Mouse (Mus musculus) heart, embryonic 14.5 days (tissue): ENCODE data around the gene Tagln2. TPM values are rescaled to one million over a fixed set of nuclear protein-coding genes. Genes with fewer than 3 reads are reported as not detected.

ENCODE experiments used
- ATAC-seq: fragments of 200-750 bp; cut with Nextera tagmentation; 2 replicates; pipeline ENCODE4 v1.8.0; 2017; ENCODE audit warnings: low read depth, moderate TSS enrichment; ENCODE audit not compliant: insufficient number of reproducible peaks, insufficient read depth, low FRiP score
- H3K27ac ChIP-seq, 2 experiments: fragments of 200-500 bp in 1 of 2; fragments of 300-500 bp in 1 of 2; sonication (generic) in 1 of 2; replicated peaks in 1 of 2; 2 replicates each; pipeline ENCODE4 v1.5.1; 2012 to 2014; ENCODE audit warnings: low read depth in 2 of 2, low read length in 2 of 2, control low read depth in 1 of 2, mild to moderate bottlenecking in 1 of 2, mixed read lengths in 1 of 2; ENCODE audit not compliant: control insufficient read depth in 1 of 2, insufficient read depth in 1 of 2
- H3K27me3 ChIP-seq: fragments of 300-500 bp; sonication (generic); 2 replicates; pipeline ENCODE4 v1.6.1; 2014; ENCODE audit warnings: mild to moderate bottlenecking, low read length, control low read depth; ENCODE audit not compliant: control insufficient read depth, insufficient read depth
- H3K36me3 ChIP-seq: fragments of 300-500 bp; sonication (generic); 2 replicates; pipeline ENCODE4 v1.6.1; 2014; ENCODE audit warnings: mild to moderate bottlenecking, control low read depth, low read length, mixed read lengths; ENCODE audit not compliant: control insufficient read depth, insufficient read depth
- H3K4me1 ChIP-seq, 2 experiments: fragments of 200-500 bp in 1 of 2; fragments of 300-500 bp in 1 of 2; sonication (generic) in 1 of 2; 2 replicates each; pipeline ENCODE4 v1.6.1; 2012 to 2014; ENCODE audit warnings: low read length in 2 of 2, control low read depth in 1 of 2, mixed read lengths in 1 of 2; ENCODE audit not compliant: control insufficient read depth in 2 of 2, insufficient read depth in 2 of 2
- H3K4me2 ChIP-seq: fragments of 300-500 bp; sonication (generic); 2 replicates; pipeline ENCODE4 v1.6.1; 2014; ENCODE audit warnings: mild to moderate bottlenecking, low read length
- H3K4me3 ChIP-seq, 2 experiments: fragments of 200-500 bp in 1 of 2; fragments of 300-500 bp in 1 of 2; sonication (generic) in 1 of 2; 2 replicates each; pipeline ENCODE4 v1.5.1; 2012 to 2014; ENCODE audit warnings: low read length in 2 of 2, mild to moderate bottlenecking in 2 of 2, control low read depth in 1 of 2, low read depth in 1 of 2, moderate library complexity in 1 of 2; ENCODE audit not compliant: control insufficient read depth in 1 of 2, insufficient read depth in 1 of 2
- H3K9ac ChIP-seq: fragments of 300-500 bp; sonication (generic); 2 replicates; pipeline ENCODE4 v1.6.1; 2014; ENCODE audit warnings: mild to moderate bottlenecking, low read length
- H3K9me3 ChIP-seq: fragments of 300-500 bp; sonication (generic); 2 replicates; pipeline ENCODE4 v1.6.1; 2016; ENCODE audit warnings: low read length, control low read depth; ENCODE audit not compliant: control insufficient read depth
- WGBS: fragments of 180-500 bp; shearing (Covaris S2); extraction: QIAGEN DNeasy Blood & Tissue Kit; methylation state at CpG from one replicate; pipeline ENCODE4 v1.1.7; 2014; 5-methylcytosine and 5-hydroxymethylcytosine counted together
- polyA plus RNA-seq: library from polyadenylated mRNA; unstranded; fragments of >200 nt; fragmentation: Nextera tagmentation; extraction: Ambion mirVana; gene quantifications from 2 replicates; pipeline ENCODE4 v1.2.1, GENCODE M21; 2014

Gene Tagln2
- polyA plus RNA-seq: 187 and 196 TPM in 2 replicates

- peak; percentile 66 for ATAC-seq
- Histone ChIP-seq H3K9ac (peak within 1 kb of the TSS; percentile 90), H3K4me1 (peaks cover 31% of the 10 kb centered on the region in 2 experiments)
These were observed at the start of gene Tagln2 for GRCm38 (mm10) chr1:172499765-172500441. Gene Tagln2, plus strand, starts transcription at chr1:172500047.

DNA sequence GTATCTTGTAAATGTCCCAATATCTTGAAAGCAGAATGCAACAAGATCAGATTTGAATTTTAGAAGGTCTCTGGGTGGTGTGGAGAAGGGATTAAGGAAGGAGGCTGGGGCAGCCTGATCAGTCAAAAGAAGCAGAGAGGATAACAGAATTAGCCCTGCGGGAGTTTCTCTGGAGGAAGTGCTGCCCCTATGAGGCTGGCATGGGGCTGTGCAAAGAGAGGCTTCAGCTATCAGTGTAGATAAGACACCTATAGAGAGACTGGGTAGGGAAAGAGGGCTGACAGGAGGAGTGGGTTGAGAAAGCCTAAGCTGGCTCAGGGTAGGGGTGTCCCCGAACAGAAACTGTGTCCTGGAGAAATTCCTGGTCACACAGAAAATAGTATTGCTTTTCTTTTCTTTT is 49.6 kb upstream of the Tagln2 start:
- Histone ChIP-seq H3K9me3 (no peaks in the 10 kb centered on the region), H3K4me2 (no peak overlapping the region), H3K4me1 (peaks cover 0 to 2% of the 10 kb centered on the region in 2 experiments; a peak in 1 of 4 replicates), H3K36me3 (no peaks in the 10 kb centered on the region), H3K27ac (no peak overlapping the region), H3K9ac (0 out of 2 replicates have a peak overlapping the region, but pooled peaks have one; percentile 25), H3K4me3 (no peak overlapping the region), H3K27me3 (no peaks in the 10 kb centered on the region)
- no peak for ATAC-seq
- WGBS: 17% methylated on average over 2 of the region's 2 CpGs

More at GRCm38 (mm10) chr1:172499765-172500441, at the start of gene Tagln2:
- WGBS: 1% methylated on average over 30 of the region's 30 CpGs
- Histone ChIP-seq H3K36me3 (peaks cover 2% of the 10 kb centered on the region), H3K4me3 (peak within 1 kb of the TSS; percentile 73 to 90), H3K27me3 (no peaks in the 10 kb centered on the region), H3K4me2 (peak within 1 kb of the TSS; percentile 69), H3K9me3 (no peaks in the 10 kb centered on the region), H3K27ac (peak within 1 kb of the TSS; percentile 87 to 89)

DNA sequence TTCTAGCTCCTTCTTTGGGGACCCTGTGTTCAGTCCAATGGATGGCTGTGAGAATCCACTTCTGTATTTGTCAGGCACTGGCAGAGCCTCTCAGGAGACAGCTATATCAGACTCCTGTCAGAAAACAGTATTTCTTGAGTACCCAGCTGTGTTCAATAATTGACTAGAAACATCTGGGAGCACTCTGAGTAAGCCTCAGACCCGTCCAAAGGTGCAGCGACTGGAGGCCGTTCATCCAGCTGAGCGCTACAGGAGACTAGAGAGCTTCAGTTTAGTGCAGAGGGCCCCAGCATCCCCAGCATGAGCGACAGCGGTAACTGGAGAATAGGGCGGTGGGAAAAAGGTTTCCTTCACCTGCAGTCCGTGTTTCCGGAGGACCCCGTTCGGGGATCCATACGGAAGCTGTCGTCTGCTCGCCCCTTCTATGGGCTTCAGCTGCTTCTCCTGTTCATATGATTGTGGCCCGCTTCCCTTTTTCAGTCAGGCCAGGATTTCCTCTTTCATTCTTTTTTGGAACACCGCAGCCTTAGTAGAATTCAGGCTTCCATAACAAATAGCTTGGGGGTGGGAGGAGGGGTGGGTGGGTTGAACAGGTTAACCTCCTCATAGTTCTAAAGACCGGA is 48.9 kb upstream of the Tagln2 start:
- Histone ChIP-seq H3K4me3 (no peak overlapping the region), H3K4me2 (no peak overlapping the region), H3K9me3 (no peaks in the 10 kb centered on the region), H3K4me1 (peaks cover 0 to 2% of the 10 kb centered on the region in 2 experiments; a peak in 2 of 4 replicates), H3K9ac (0 out of 2 replicates have a peak overlapping the region, but pooled peaks have one; percentile 16), H3K27ac (no peak overlapping the region), H3K36me3 (no peaks in the 10 kb centered on the region), H3K27me3 (no peaks in the 10 kb centered on the region)
- ATAC-seq: no peak
- WGBS: 40% methylated on average over 17 of the region's 17 CpGs

DNA sequence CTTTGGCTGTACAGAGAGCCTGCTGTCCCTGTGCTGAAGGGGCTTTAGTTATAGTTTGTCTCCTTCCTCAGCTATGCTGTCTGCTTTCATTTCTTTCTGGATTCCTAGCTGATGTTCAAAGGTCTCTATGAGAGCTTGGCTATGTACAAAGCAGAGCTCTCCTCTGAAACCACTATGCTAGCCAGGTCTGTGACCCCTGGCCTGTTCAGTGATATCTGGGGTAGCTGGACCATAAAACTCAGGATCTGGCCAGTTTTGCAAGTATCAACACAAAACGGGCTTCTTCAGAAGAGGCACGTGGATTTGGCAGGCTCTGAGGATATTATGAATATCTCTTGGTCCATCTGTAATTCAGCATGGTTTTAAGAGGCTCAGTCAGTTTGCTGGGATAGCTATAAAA is 46.9 kb upstream of the Tagln2 start:
- no peaks in the 10 kb centered on the region for H3K9me3 ChIP-seq
- no peaks in the 10 kb centered on the region for H3K36me3 ChIP-seq
- no peaks in the 10 kb centered on the region for H3K27me3 ChIP-seq
- no peak overlapping the region for H3K9ac ChIP-seq
- 73% methylated on average over 2 of the region's 2 CpGs for WGBS
- peaks cover 0 to 2% of the 10 kb centered on the region in 2 experiments; a peak in 2 of 4 replicates for H3K4me1 ChIP-seq
- no peak for ATAC-seq
- no peak overlapping the region for H3K27ac ChIP-seq
- H3K4me3 ChIP-seq: no peak overlapping the region
- no peak overlapping the region for H3K4me2 ChIP-seq

DNA sequence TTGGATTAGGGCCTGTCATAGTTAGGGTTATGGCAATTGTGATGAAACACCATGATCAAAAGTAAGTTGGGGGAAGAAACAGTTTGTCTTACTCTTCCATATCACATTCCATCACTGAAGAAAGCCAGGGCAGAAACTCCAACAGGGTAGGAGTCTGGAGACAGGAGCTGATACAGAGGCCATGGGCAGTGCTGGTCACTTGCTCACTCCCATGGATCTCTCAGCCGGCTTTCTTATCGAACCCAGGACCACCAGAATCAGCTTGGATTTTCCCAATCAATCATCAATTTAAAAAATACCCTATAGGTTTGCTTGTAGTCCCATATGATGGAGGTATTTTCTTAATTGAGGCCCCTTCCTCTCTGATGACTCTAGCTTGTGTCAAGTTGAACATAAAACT is 46.0 kb upstream of the Tagln2 start:
- Histone ChIP-seq H3K27me3 (no peaks in the 10 kb centered on the region), H3K27ac (no peak overlapping the region), H3K9me3 (no peaks in the 10 kb centered on the region), H3K4me3 (no peak overlapping the region), H3K9ac (no peak overlapping the region), H3K36me3 (no peaks in the 10 kb centered on the region), H3K4me2 (no peak overlapping the region), H3K4me1 (peaks cover 0 to 2% of the 10 kb centered on the region in 2 experiments; a peak in 2 of 4 replicates)
- no peak for ATAC-seq
- WGBS: 89% methylated on average over 2 of the region's 2 CpGs

DNA sequence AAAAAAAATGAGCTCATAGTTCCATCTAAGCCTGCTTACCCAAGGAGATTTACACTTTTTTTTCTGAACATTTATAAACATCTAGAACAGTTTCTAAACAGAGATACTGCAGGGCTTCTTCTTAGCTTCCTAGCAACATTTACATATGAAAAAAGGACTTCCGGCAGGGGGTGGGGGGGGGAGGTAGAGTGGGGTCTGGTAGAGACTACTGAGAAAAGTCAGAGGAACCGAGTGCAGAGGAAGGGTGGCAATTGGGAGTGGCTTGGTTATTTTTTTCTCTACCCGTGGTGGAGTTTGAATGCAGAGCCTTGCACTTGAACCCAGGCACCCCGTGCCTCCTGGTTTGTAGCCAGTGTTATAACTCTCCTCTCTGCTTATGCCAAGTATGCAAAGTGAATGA is 44.4 kb upstream of the Tagln2 start:
- Histone ChIP-seq H3K4me1 (no peaks in the 10 kb centered on the region; a peak in 2 of 4 replicates), H3K27ac (no peak overlapping the region), H3K27me3 (no peaks in the 10 kb centered on the region), H3K4me3 (no peak overlapping the region), H3K9ac (no peak overlapping the region), H3K9me3 (no peaks in the 10 kb centered on the region), H3K4me2 (no peak overlapping the region), H3K36me3 (no peaks in the 10 kb centered on the region)
- WGBS: 23% methylated on average over 4 of the region's 4 CpGs
- ATAC-seq: no peak

DNA sequence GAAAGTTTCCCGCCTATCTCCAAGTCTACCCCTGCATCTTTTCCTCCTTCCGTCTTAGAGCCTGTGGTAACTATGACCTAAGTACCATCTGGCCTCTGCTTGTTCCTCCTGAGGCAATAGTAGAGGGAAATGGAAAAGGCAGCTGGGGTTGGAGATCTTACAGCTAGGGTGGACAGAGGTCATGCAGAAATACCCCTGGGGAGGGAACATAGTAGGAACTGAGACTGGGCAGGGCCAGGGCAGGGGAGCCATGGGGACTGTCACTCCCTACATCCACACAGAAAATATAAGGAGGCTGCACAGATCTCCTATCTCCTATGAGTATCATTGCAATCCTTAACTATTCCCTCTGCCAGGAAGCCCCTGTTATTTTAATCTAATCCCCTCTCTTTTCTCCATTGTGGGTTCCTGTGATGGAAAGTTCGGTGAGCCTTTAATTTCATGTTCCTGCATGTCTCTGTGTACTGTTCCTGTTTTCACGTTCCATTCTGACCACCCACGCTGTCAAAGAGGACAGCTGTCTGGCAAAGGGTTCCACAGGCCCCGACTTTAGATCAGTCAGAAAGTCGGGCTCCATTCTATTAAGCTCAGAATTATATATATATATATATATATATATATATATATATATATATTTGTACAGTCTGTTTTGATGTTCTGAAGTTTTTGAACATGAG is 43.7 kb upstream of the Tagln2 start:
- 0 out of 2 replicates have a peak, but pooled peaks have one; percentile 47 for ATAC-seq
- H3K4me3 ChIP-seq: no peak overlapping the region
- 57% methylated on average over 7 of the region's 7 CpGs for WGBS
- no peaks in the 10 kb centered on the region for H3K9me3 ChIP-seq
- H3K36me3 ChIP-seq: no peaks in the 10 kb centered on the region
- no peaks in the 10 kb centered on the region; a peak in 2 of 4 replicates for H3K4me1 ChIP-seq
- no peak overlapping the region for H3K4me2 ChIP-seq
- H3K27ac ChIP-seq: no peak overlapping the region
- H3K9ac ChIP-seq: no peak overlapping the region
- H3K27me3 ChIP-seq: no peaks in the 10 kb centered on the region
